Comparison of ENCODE assay signal across 9 mouse cellular contexts in genomic region chr16:44778538-44779147, GRCm38 (mm10). TPM values are rescaled to one million over a fixed set of nuclear protein-coding genes. Genes with fewer than 3 reads are reported as not detected.
DNase-seq lines count a peak whose midpoint lies in the region; ATAC-seq and TF ChIP-seq lines count a peak whose summit lies in the region.
"Had no signal": no experiment of that assay in that cellular context is flagged by ENCODE, and none has a peak within 500 bp of the region (broad histone marks: within the 10 kb centered on the region; RNA-seq: fewer than 3 reads in every experiment).

No protein-coding gene starts in this region.

- 29% methylated on average over 17 of the region's 17 CpGs for WGBS in heart, adult 2 months
- 84% methylated on average over 17 of the region's 17 CpGs for WGBS in hindbrain, embryonic 16.5 days

- peak; percentile 21 for DNase-seq in layer of hippocampus, adult 9-11 months
- DNase-seq in layer of hippocampus, adult 8-10 months (ENCODE audit: low spot score in 2 of 2): no peak
- DNase-seq in heart, adult 2 months: peak; percentile 22 to 54
- peak; percentile 37 for DNase-seq in kidney, postnatal 14 days
- DNase-seq in neural tube, embryonic 10.5 days (ENCODE audit: extremely low spot score, low spot score): no peak

- H3K27ac ChIP-seq in heart, adult 2 months: peak overlapping the region; percentile 20; the same call in 1 of the 2 replicates
- H3K27ac ChIP-seq in hindbrain, embryonic 16.5 days (ENCODE audit: low read depth, low read length): no peak overlapping the region
- H3K27ac ChIP-seq: hindbrain, embryonic 15.5 days had no signal

- H3K4me3 ChIP-seq in heart, adult 2 months: peak overlapping the region; percentile 26; the same call in 1 of the 2 replicates
- H3K4me3 ChIP-seq in hindbrain, embryonic 16.5 days (ENCODE audit: low read length): no peak overlapping the region
- H3K4me3 ChIP-seq: hindbrain, embryonic 15.5 days had no signal

- H3K9me3 ChIP-seq in hindbrain, embryonic 16.5 days (ENCODE audit: control insufficient read depth, low read length): no peaks in the 10 kb centered on the region
- H3K9me3 ChIP-seq: hindbrain, embryonic 15.5 days had no signal

- H3K4me1 ChIP-seq in heart, adult 2 months (ENCODE audit: control insufficient read depth, insufficient read depth, low read length): no peaks in the 10 kb centered on the region
- no peaks in the 10 kb centered on the region for H3K4me1 ChIP-seq in hindbrain, embryonic 16.5 days (ENCODE audit: control insufficient read depth, insufficient read depth, low read depth, low read length)
- H3K4me1 ChIP-seq: hindbrain, embryonic 15.5 days had no signal

- TF ChIP-seq CTCF in heart, adult 2 months (IDR thresholded peaks at IDR 0.05): no peak

- no peak for TF ChIP-seq EP300 in heart, adult 2 months (IDR thresholded peaks at IDR 0.05; ENCODE audit: insufficient read depth, low read depth, low read length)

- peak; percentile 85 for ATAC-seq in megakaryocyte-erythroid progenitor cell, adult 5-6 weeks (replicated peaks; ENCODE audit: low FRiP score, low TSS enrichment, poor library complexity, severe bottlenecking)
- no peak for ATAC-seq in hindbrain, embryonic 16.5 days
- no peak for ATAC-seq in cerebellum, adult (ENCODE audit: insufficient number of reproducible peaks, low FRiP score, low TSS enrichment)

- H3K27me3 ChIP-seq in heart, adult 2 months (ENCODE audit: control insufficient read depth, insufficient read depth, low read length): no peaks in the 10 kb centered on the region
- H3K27me3 ChIP-seq in hindbrain, embryonic 16.5 days (replicated peaks; ENCODE audit: control insufficient read depth, insufficient read depth, low read length): no peaks in the 10 kb centered on the region
- H3K27me3 ChIP-seq: hindbrain, embryonic 15.5 days had no signal

- intact Hi-C loops in heart, adult 2 months (cut with DNase I): no loop called here

- no peak for TF ChIP-seq POLR2A in heart, adult 2 months (IDR thresholded peaks at IDR 0.05; ENCODE audit: insufficient read depth, low read depth, low read length)

- H3K9ac ChIP-seq in heart, adult 2 months (ENCODE audit: low read depth, low read length): no peak overlapping the region
- H3K9ac ChIP-seq in hindbrain, embryonic 16.5 days (ENCODE audit: low read depth, low read length): no peak overlapping the region
- H3K9ac ChIP-seq: hindbrain, embryonic 15.5 days had no signal

- H3K4me2 ChIP-seq in hindbrain, embryonic 16.5 days (ENCODE audit: low read length): no peak overlapping the region
- H3K4me2 ChIP-seq: hindbrain, embryonic 15.5 days had no signal

- H3K79me2 ChIP-seq in heart, adult 2 months (replicated peaks; ENCODE audit: control insufficient read depth, insufficient read depth, low read length): no peaks in the 10 kb centered on the region

- H3K36me3 ChIP-seq in heart, adult 2 months (ENCODE audit: control insufficient read depth, insufficient read depth, low read length): no peaks in the 10 kb centered on the region
- H3K36me3 ChIP-seq in hindbrain, embryonic 16.5 days (ENCODE audit: control insufficient read depth, insufficient read depth, low read length): no peaks in the 10 kb centered on the region
- H3K36me3 ChIP-seq: hindbrain, embryonic 15.5 days had no signal

RNA-seq across cellular contexts. Expression of gene Cd200r1, which starts 13.1 kb away (rescaled TPM):
- total RNA-seq in layer of hippocampus, adult 8-10 months (2022): under 1 TPM in 3 of 4 experiments, not detected in 1; 0.25 to 0.64 (median 0.56) TPM
- under 1 TPM; 0.32 to 0.42 TPM for total RNA-seq in heart, adult 2 months (2021)
- polyA plus RNA-seq in heart, adult 2 months (2012; rRNA removed): 0.23 and 0.82 TPM in 2 replicates
- total RNA-seq in megakaryocyte-erythroid progenitor cell, adult 5-6 weeks (2014; fragmentation: Nextera tagmentation): 2.2 and 4.4 TPM in 2 replicates
- 0.30 TPM in 1 of 2 replicates, not detected in the other for total RNA-seq in megakaryocyte-erythroid progenitor cell, adult 5-6 weeks (2017)
- 0.31 and 0.96 TPM in 2 replicates for polyA plus RNA-seq in hindbrain, embryonic 16.5 days (2015; fragmentation: Nextera tagmentation; extraction: Ambion mirVana)

RNA-seq across cellular contexts. Expression of gene Gtpbp8, which starts 32.5 kb away (rescaled TPM):
- 10 to 100 TPM; 20.8 to 27.8 (median 26.8) TPM for total RNA-seq in layer of hippocampus, adult 8-10 months (2022)
- 1 to 10 TPM; 8.1 to 9.9 TPM for total RNA-seq in heart, adult 2 months (2021)
- polyA plus RNA-seq in heart, adult 2 months (2012; rRNA removed): 3.2 and 4.4 TPM in 2 replicates
- total RNA-seq in megakaryocyte-erythroid progenitor cell, adult 5-6 weeks (2014; fragmentation: Nextera tagmentation): 4.7 and 15.2 TPM in 2 replicates
- total RNA-seq in megakaryocyte-erythroid progenitor cell, adult 5-6 weeks (2017): 5.7 and 6.1 TPM in 2 replicates
- polyA plus RNA-seq in hindbrain, embryonic 16.5 days (2015; fragmentation: Nextera tagmentation; extraction: Ambion mirVana): 35.4 and 36.2 TPM in 2 replicates

RNA-seq across cellular contexts. Expression of gene Cd200r4, which starts 32.9 kb away (rescaled TPM):
- 1 to 10 TPM in 1 of 4 experiments, under 1 TPM in 1, not detected in 2; 0.47 to 1.1 TPM for total RNA-seq in layer of hippocampus, adult 8-10 months (2022)
- total RNA-seq in heart, adult 2 months (2021): not detected
- 0.16 TPM in 1 of 2 replicates, not detected in the other for polyA plus RNA-seq in heart, adult 2 months (2012; rRNA removed)
- total RNA-seq in megakaryocyte-erythroid progenitor cell, adult 5-6 weeks (2014; fragmentation: Nextera tagmentation): 0.44 and 1.3 TPM in 2 replicates
- total RNA-seq in megakaryocyte-erythroid progenitor cell, adult 5-6 weeks (2017): not detected in 2 replicates
- polyA plus RNA-seq in hindbrain, embryonic 16.5 days (2015; fragmentation: Nextera tagmentation; extraction: Ambion mirVana): not detected in 2 replicates
- polyA plus RNA-seq: hindbrain, embryonic 15.5 days had no signal

RNA-seq across cellular contexts. Expression of gene Nepro, which starts 54.5 kb away (rescaled TPM):
- total RNA-seq in layer of hippocampus, adult 8-10 months (2022): 1 to 10 TPM; 5.0 to 9.0 (median 6.0) TPM
- total RNA-seq in heart, adult 2 months (2021): 1 to 10 TPM; 4.0 to 4.9 TPM
- 1.3 and 2.9 TPM in 2 replicates for polyA plus RNA-seq in heart, adult 2 months (2012; rRNA removed)
- 13.4 and 16.9 TPM in 2 replicates for total RNA-seq in megakaryocyte-erythroid progenitor cell, adult 5-6 weeks (2014; fragmentation: Nextera tagmentation)
- total RNA-seq in megakaryocyte-erythroid progenitor cell, adult 5-6 weeks (2017): 19.5 and 22.0 TPM in 2 replicates
- polyA plus RNA-seq in hindbrain, embryonic 16.5 days (2015; fragmentation: Nextera tagmentation; extraction: Ambion mirVana): 3.2 and 4.7 TPM in 2 replicates

Comparison
In these comparisons a context has a peak if more than half of its experiments do, and no peak if none do; other contexts are left out.
1. DNase-seq: peak in layer of hippocampus, adult 9-11 months (single experiment), heart, adult 2 months (2 of 2) and kidney, postnatal 14 days (single experiment); none in layer of hippocampus, adult 8-10 months (0 of 2) and neural tube, embryonic 10.5 days (single experiment).